Mouse (Mus musculus) liver, adult 2 months (tissue): ENCODE results near the gene Gdf7. TPM values are rescaled to one million over a fixed set of nuclear protein-coding genes. Genes with fewer than 3 reads are reported as not detected.
A peak's percentile ranks its signal among the peaks of the same experiment; 100 is the strongest.

Experiments
- DNase-seq: peaks from one replicate; pipeline ENCODE4 v3.0.0-alpha.2; 2011; ENCODE audit warnings: low read depth, low spot score; ENCODE audit errors: extremely low read depth
- H3K27ac ChIP-seq: fragments of 200-500 bp; replicated peaks from 2 replicates; pipeline ENCODE4 v1.5.1; 2012; ENCODE audit warnings: low read depth, mild to moderate bottlenecking, control low read depth, inconsistent platforms, low read length; ENCODE audit not compliant: insufficient read depth
- H3K27me3 ChIP-seq: fragments of 200-500 bp; 2 replicates; pipeline ENCODE4 v1.6.1; 2012; ENCODE audit warnings: mild to moderate bottlenecking, moderate library complexity, low read length, inconsistent platforms; ENCODE audit not compliant: control insufficient read depth, insufficient read depth
- H3K36me3 ChIP-seq: fragments of 200-500 bp; 2 replicates; pipeline ENCODE4 v1.6.1; 2012; ENCODE audit warnings: low read length, inconsistent platforms; ENCODE audit not compliant: control insufficient read depth, insufficient read depth
- H3K4me1 ChIP-seq: fragments of 200-500 bp; 2 replicates; pipeline ENCODE4 v1.6.1; 2011; ENCODE audit warnings: low read length; ENCODE audit not compliant: control insufficient read depth, insufficient read depth
- H3K4me3 ChIP-seq: fragments of 200-500 bp; 2 replicates; pipeline ENCODE4 v1.5.1; 2011; ENCODE audit warnings: low read depth, mild to moderate bottlenecking, control low read depth, low read length, moderate library complexity; ENCODE audit not compliant: insufficient read depth
- H3K79me2 ChIP-seq: fragments of 200-500 bp; 2 replicates; pipeline ENCODE4 v1.6.1; 2012; ENCODE audit warnings: inconsistent platforms, mild to moderate bottlenecking, low read length, moderate library complexity; ENCODE audit not compliant: control insufficient read depth, insufficient read depth
- H3K9ac ChIP-seq: fragments of 200-500 bp; 2 replicates; pipeline ENCODE4 v1.6.1; 2012; ENCODE audit warnings: low read depth, mild to moderate bottlenecking, control low read depth, inconsistent platforms, low read length
- CTCF ChIP-seq: fragments of 200-500 bp; IDR thresholded peaks from 2 replicates; pipeline ENCODE4 v1.5.1; 2011; ENCODE audit warnings: low read depth, low read length, control low read depth
- POLR2A ChIP-seq: fragments of 200-500 bp; IDR thresholded peaks from 2 replicates; pipeline ENCODE4 v1.6.1; 2011; ENCODE audit warnings: low read length, control low read depth; ENCODE audit not compliant: insufficient read depth; ENCODE audit errors: extremely low read depth
- WGBS: fragments of 180-500 bp; shearing (Covaris S2); methylation state at CpG from one replicate; pipeline ENCODE4 v1.1.7; 2018; 5-methylcytosine and 5-hydroxymethylcytosine counted together
- polyA plus RNA-seq: library from polyadenylated mRNA; depleted of rRNA; stranded (reverse); fragments of >200 nt; gene quantifications from 2 replicates; pipeline ENCODE4 v1.2.3, GENCODE M21; 2012
- total RNA-seq: library from RNA; depleted of rRNA; stranded (reverse); fragments of >200 nt; gene quantifications from 2 replicates; pipeline ENCODE4 v1.2.3, GENCODE M21; 2014

Gdf7 gene
- total and polyA plus RNA-seq, 2 experiments = not detected

DNA sequence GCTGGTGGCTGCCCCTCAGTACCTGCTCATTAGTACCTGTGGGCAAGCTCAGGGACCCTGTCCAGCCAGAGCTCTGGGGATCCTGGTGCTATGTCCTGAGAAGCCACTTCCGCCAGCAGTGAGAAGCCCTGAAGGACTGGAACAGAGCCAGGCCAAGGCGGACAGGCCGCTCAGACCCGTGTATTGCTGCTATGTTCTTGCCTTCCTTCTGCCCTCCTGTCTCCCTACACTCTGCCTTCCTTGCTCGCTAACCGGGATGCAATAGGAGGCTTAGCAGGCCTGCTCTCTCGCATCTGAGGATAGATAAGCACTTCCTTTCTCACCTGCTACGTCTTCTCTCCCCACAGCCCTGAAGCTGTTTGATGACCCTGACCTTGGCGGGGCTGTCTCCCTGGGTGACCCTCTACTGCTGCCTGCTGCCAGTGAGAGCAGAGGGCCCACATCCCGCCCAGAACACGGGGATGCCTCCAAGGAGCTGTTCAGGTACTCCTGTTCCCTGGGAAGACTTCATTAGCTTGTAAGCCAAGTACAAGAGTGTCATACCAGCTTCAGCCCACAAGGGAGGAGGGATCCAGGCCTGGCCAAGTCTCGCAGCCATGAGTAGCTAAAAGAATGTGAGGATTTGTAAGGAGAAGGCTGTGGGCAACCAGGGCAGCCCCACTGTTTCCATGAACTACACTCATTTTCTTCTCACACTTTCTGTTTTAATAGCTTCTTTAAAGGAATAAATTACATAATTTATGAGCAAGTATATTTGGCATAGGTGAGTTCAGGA is 35.7 kb upstream of the Gdf7 start:
- Histone ChIP-seq H3K9ac (no peak overlapping the region), H3K4me3 (no peak overlapping the region), H3K36me3 (no peaks in the 10 kb centered on the region), H3K79me2 (no peaks in the 10 kb centered on the region), H3K27ac (no peak overlapping the region), H3K27me3 (no peaks in the 10 kb centered on the region), H3K4me1 (peaks cover 12% of the 10 kb centered on the region)
- no peak for DNase-seq
- TF ChIP-seq CTCF (no peak), POLR2A (no peak)
- 77% methylated on average over 12 of the region's 12 CpGs for WGBS

DNA sequence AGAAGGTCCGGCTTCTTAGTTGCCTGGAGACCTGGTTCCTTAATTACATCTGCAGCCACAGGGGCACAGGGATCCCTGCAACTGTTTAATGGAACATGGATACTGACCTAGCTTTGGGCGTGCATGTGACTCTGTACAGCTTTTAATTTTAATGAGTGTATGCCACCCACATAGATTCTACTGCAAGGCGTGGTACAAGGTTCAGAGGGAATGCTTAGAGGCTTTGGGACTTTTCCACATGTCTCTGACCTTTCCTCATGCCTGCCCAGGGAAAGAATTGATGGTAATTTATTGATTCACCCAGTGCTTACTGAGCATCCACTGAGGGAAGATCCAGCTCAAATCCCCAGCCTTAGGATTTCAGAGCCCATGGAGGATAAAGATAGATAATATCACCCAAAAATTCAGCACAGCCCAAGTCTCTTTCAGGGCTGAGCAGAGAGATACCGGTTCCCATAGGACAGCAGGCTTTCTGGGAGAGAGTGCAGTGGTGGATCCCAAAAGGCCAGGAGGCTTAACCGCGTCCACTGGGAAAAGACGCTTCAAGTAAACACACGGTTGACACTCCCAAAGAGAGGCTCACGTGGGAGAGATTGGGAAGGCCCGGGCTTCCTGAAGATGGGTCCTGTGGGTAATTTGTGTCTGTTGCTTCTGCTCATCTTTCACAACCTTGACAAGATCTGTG is 35.0 kb upstream of the Gdf7 start:
- H3K9ac ChIP-seq = no peak overlapping the region
- no peak overlapping the region for H3K4me3 ChIP-seq
- no peaks in the 10 kb centered on the region for H3K36me3 ChIP-seq
- DNase-seq = peak; percentile 65
- no peaks in the 10 kb centered on the region for H3K27me3 ChIP-seq
- no peak for TF ChIP-seq POLR2A
- no peak for TF ChIP-seq CTCF
- no peaks in the 10 kb centered on the region for H3K79me2 ChIP-seq
- 82% methylated on average over 10 of the region's 10 CpGs for WGBS
- peaks cover 12% of the 10 kb centered on the region for H3K4me1 ChIP-seq
- no peak overlapping the region for H3K27ac ChIP-seq

- H3K36me3 ChIP-seq = no peaks in the 10 kb centered on the region
- H3K79me2 ChIP-seq = no peaks in the 10 kb centered on the region
- WGBS = 96% methylated on average over 2 of the region's 2 CpGs
- H3K27me3 ChIP-seq = no peaks in the 10 kb centered on the region
- no peak overlapping the region for H3K4me3 ChIP-seq
- H3K9ac ChIP-seq = no peak overlapping the region
- peaks cover 12% of the 10 kb centered on the region for H3K4me1 ChIP-seq
- no peak for DNase-seq
- TF ChIP-seq CTCF (no peak), POLR2A (no peak)
- no peak overlapping the region for H3K27ac ChIP-seq
Measured at GRCm38 (mm10) chr12:8335503-8335902, 33.7 kb upstream of the Gdf7 start.

GRCm38 (mm10) chr12:8334261-8334660 is 32.5 kb upstream of the Gdf7 start:
- 20% methylated on average over 4 of the region's 4 CpGs for WGBS
- TF ChIP-seq CTCF (no peak), POLR2A (no peak)
- no peak overlapping the region for H3K4me3 ChIP-seq

GRCm38 (mm10) chr12:8333617-8334016 is 31.9 kb upstream of the Gdf7 start:
- Histone ChIP-seq H3K36me3 (no peaks in the 10 kb centered on the region), H3K79me2 (no peaks in the 10 kb centered on the region), H3K9ac (no peak overlapping the region), H3K4me1 (peaks cover 12% of the 10 kb centered on the region), H3K27ac (peak overlapping the region; percentile 51), H3K4me3 (no peak overlapping the region), H3K27me3 (no peaks in the 10 kb centered on the region)
- WGBS = 42% methylated on average over 8 of the region's 8 CpGs
- TF ChIP-seq CTCF = no peak
- DNase-seq = peak; percentile 68

More at GRCm38 (mm10) chr12:8334261-8334660, 32.5 kb upstream of the Gdf7 start:
- Histone ChIP-seq H3K27ac (peak overlapping the region; percentile 71), H3K27me3 (no peaks in the 10 kb centered on the region), H3K79me2 (no peaks in the 10 kb centered on the region), H3K9ac (no peak overlapping the region), H3K36me3 (no peaks in the 10 kb centered on the region), H3K4me1 (peaks cover 12% of the 10 kb centered on the region)
- DNase-seq = peak; percentile 83

GRCm38 (mm10) chr12:8332174-8332542 is 30.4 kb upstream of the Gdf7 start:
- 96% methylated on average over 5 of the region's 5 CpGs for WGBS
- TF ChIP-seq POLR2A (no peak), CTCF (no peak)
- no peaks in the 10 kb centered on the region for H3K36me3 ChIP-seq

More at GRCm38 (mm10) chr12:8332174-8332542, 30.4 kb upstream of the Gdf7 start:
- H3K9ac ChIP-seq = no peak overlapping the region
- H3K27me3 ChIP-seq = no peaks in the 10 kb centered on the region
- H3K4me3 ChIP-seq = no peak overlapping the region
- peaks cover 12% of the 10 kb centered on the region for H3K4me1 ChIP-seq
- DNase-seq = no peak
- no peaks in the 10 kb centered on the region for H3K79me2 ChIP-seq
- H3K27ac ChIP-seq = no peak overlapping the region
